Mouse (Mus musculus): ENCODE measurements around the gene Pdzd4.

DNA sequence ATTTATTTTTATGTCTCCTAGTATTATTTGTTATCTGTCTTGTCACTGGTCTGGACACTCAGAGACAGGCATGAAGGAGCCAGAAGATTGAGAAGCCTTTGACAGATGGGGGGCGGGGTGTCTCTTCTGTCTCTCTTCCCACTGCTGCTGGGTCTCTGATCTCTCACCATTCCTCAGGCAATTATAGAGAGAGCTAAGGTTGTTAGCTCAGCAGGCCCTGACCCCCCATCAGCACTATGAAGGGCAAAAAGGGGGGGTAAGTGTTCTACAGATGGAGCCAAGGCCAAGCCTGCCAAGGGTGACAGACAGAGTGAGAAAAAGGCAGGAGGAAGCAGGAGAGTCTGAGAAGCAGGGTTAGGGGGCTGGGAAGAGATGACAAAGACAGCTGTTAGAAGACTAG is 47.2 kb upstream of the Pdzd4 start:
- TF ChIP-seq HCFC1 (IDR thresholded peaks at IDR 0.05; ENCODE audit: borderline replicate concordance, insufficient read depth, low read length): no peak
- no peak for TF ChIP-seq MAFK (IDR thresholded peaks at IDR 0.05; ENCODE audit: insufficient read depth, low read depth, low read length)

Measured in ES-E14 (cell line).